Mouse (Mus musculus): ENCODE data around the gene Serpina9. TPM values are rescaled to one million over a fixed set of nuclear protein-coding genes. Genes with fewer than 3 reads are reported as not detected.
"Not testable (repeated sequence)": the region's sequence is repeated elsewhere in the genome, so short reads cannot be mapped to it uniquely, and the experiment has no call there.

Serpina9 gene
- polyA plus RNA-seq, 1 experiment: 3.8 TPM

- Histone ChIP-seq H3K4me1 (ENCODE audit: control insufficient read depth, insufficient read depth, low read length) (no peaks in the 10 kb centered on the region), H3K4me3 (ENCODE audit: insufficient read depth, low read length) (no peak within 1 kb of the TSS), H3K27ac (ENCODE audit: insufficient read depth, low read length) (no peak within 1 kb of the TSS)
- no peak for TF ChIP-seq CTCF (IDR thresholded peaks at IDR 0.05; ENCODE audit: extremely low read depth, insufficient read depth, low read length)
- TF ChIP-seq POLR2A (IDR thresholded peaks at IDR 0.05; ENCODE audit: extremely low read depth, insufficient read depth, low read length): no peak
These were observed 54.8 kb downstream of the Serpina9 start, which contains the start of gene Serpina1e for GRCm38 (mm10) chr12:103958798-103959197. TSS of gene Serpina1e (minus strand) at chr12:103958975.

GRCm38 (mm10) chr12:103956555-103956954, 57.0 kb downstream of the Serpina9 start:
- not testable (repeated sequence) for H3K27ac ChIP-seq (ENCODE audit: insufficient read depth, low read length)

GRCm38 (mm10) chr12:103952972-103953371, 60.6 kb downstream of the Serpina9 start:
- H3K4me3 ChIP-seq (ENCODE audit: insufficient read depth, low read length); H3K27ac ChIP-seq (ENCODE audit: insufficient read depth, low read length); H3K4me1 ChIP-seq (ENCODE audit: control insufficient read depth, insufficient read depth, low read length): not testable (repeated sequence)

More at GRCm38 (mm10) chr12:103956555-103956954, 57.0 kb downstream of the Serpina9 start:
- H3K4me3 ChIP-seq (ENCODE audit: insufficient read depth, low read length); H3K4me1 ChIP-seq (ENCODE audit: control insufficient read depth, insufficient read depth, low read length): not testable (repeated sequence)

- no peaks in the 10 kb centered on the region for H3K4me1 ChIP-seq (ENCODE audit: control insufficient read depth, insufficient read depth, low read length)
- TF ChIP-seq POLR2A (IDR thresholded peaks at IDR 0.05; ENCODE audit: extremely low read depth, insufficient read depth, low read length) (no peak), CTCF (IDR thresholded peaks at IDR 0.05; ENCODE audit: extremely low read depth, insufficient read depth, low read length) (no peak)
These were observed 67.3 kb downstream of the Serpina9 start for GRCm38 (mm10) chr12:103946243-103946642.

More at GRCm38 (mm10) chr12:103946243-103946642, 67.3 kb downstream of the Serpina9 start:
- no peak overlapping the region for H3K4me3 ChIP-seq (ENCODE audit: insufficient read depth, low read length)
- H3K27ac ChIP-seq (ENCODE audit: insufficient read depth, low read length): no peak overlapping the region

Other genes with a start within 250 kb of the Serpina9 start
- gene Serpina1d, start 240.2 kb downstream of the Serpina9 start, polyA plus RNA-seq (2012; rRNA removed): 0.08 TPM in 1 of 2 replicates, not detected in the other
- not detected in 2 replicates for gene Serpina1b, start 183.4 kb downstream of the Serpina9 start, polyA plus RNA-seq (2012; rRNA removed)
- 0.08 TPM in 1 of 2 replicates, not detected in the other for gene Serpina1a, start 150.2 kb downstream of the Serpina9 start, polyA plus RNA-seq (2012; rRNA removed)
- gene Serpina1c, start 108.9 kb downstream of the Serpina9 start, polyA plus RNA-seq (2012; rRNA removed): not detected in 2 replicates
- gene Serpina1e, start 54.8 kb downstream of the Serpina9 start, polyA plus RNA-seq (2012; rRNA removed): not detected in 2 replicates
- not detected in 2 replicates for gene Serpina11, start 23.8 kb downstream of the Serpina9 start, polyA plus RNA-seq (2012; rRNA removed)
- 0.04 TPM in 1 of 2 replicates, not detected in the other for gene Serpina12, start 30.7 kb upstream of the Serpina9 start, polyA plus RNA-seq (2012; rRNA removed)
- not detected in 2 replicates for gene Serpina5, start 87.4 kb upstream of the Serpina9 start, polyA plus RNA-seq (2012; rRNA removed)
- gene Serpina3a, start 99.0 kb upstream of the Serpina9 start, polyA plus RNA-seq (2012; rRNA removed): not detected in 2 replicates
- gene Serpina3b, start 114.2 kb upstream of the Serpina9 start, polyA plus RNA-seq (2012; rRNA removed): not detected in 2 replicates
- 0.04 TPM in 2 replicates for gene Serpina3c, start 140.1 kb upstream of the Serpina9 start, polyA plus RNA-seq (2012; rRNA removed)
- not detected in 2 replicates for gene Serpina3f, start 200.8 kb upstream of the Serpina9 start, polyA plus RNA-seq (2012; rRNA removed)
- 0.23 and 0.26 TPM in 2 replicates for gene Serpina3g, start 222.5 kb upstream of the Serpina9 start, polyA plus RNA-seq (2012; rRNA removed)
- gene Serpina3i, start 249.4 kb upstream of the Serpina9 start, polyA plus RNA-seq (2012; rRNA removed): not detected in 2 replicates